Mouse (Mus musculus): ENCODE results near the gene Macrod1.

DNA sequence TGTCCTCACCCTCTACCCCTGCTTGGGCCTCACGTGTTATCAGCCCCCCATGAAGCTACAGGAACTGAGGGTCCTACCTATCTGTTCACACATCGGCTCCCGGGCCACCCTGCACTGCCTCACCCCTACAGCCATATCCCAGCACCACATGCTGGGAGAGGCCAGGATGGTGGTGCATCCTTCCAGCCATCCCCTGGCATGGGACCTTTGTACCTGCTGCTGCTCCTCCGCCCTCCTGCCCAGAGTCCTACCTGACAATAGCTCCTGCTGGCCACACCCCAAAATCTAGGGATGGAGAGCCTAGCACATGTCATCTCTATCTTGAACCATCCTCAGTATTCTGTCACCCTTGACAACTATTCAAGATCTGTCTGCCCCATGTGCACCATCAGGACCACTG, 132.4 kb downstream of the Macrod1 start:
- no peak for TF ChIP-seq POLR2A (IDR thresholded peaks at IDR 0.05; ENCODE audit: low read depth, low read length)
- TF ChIP-seq CTCF (conservative IDR thresholded peaks at IDR 0.05; ENCODE audit: insufficient read depth, insufficient read length, low read depth, low read length), result no peak
